Mouse (Mus musculus) kidney, adult 2 months (tissue): ENCODE measurements around the gene Setd6. TPM values are rescaled to one million over a fixed set of nuclear protein-coding genes. Genes with fewer than 3 reads are reported as not detected.

Experiments used
- DNase-seq: peaks from one replicate; pipeline ENCODE4 v3.0.0; 2021
- H3K27ac ChIP-seq: fragments of 200-500 bp; 2 replicates; pipeline ENCODE4 v1.5.1; 2012; ENCODE audit warnings: low read depth, low read length, control low read depth, inconsistent platforms; ENCODE audit not compliant: insufficient read depth
- H3K27me3 ChIP-seq: fragments of 200-500 bp; replicated peaks from 2 replicates; pipeline ENCODE4 v1.6.1; 2012; ENCODE audit warnings: mild to moderate bottlenecking, moderate library complexity, low read length, inconsistent platforms; ENCODE audit not compliant: control insufficient read depth, insufficient read depth
- H3K36me3 ChIP-seq: fragments of 200-500 bp; 2 replicates; pipeline ENCODE4 v1.6.1; 2012; ENCODE audit warnings: mild to moderate bottlenecking, moderate library complexity, low read length, inconsistent platforms; ENCODE audit not compliant: control insufficient read depth, insufficient read depth
- H3K4me1 ChIP-seq: fragments of 200-500 bp; 2 replicates; pipeline ENCODE4 v1.6.1; 2011; ENCODE audit warnings: low read length; ENCODE audit not compliant: control insufficient read depth, insufficient read depth
- H3K4me3 ChIP-seq: fragments of 200-500 bp; 2 replicates; pipeline ENCODE4 v1.5.1; 2011; ENCODE audit warnings: mild to moderate bottlenecking, low read depth, low read length, control low read depth; ENCODE audit not compliant: insufficient read depth
- CTCF ChIP-seq: fragments of 200-500 bp; conservative IDR thresholded peaks from 2 replicates; pipeline ENCODE4 v1.5.1; 2011; ENCODE audit warnings: low read depth, mild to moderate bottlenecking, control low read depth, low read length, moderate library complexity, mixed read lengths; ENCODE audit not compliant: insufficient read depth, insufficient read length
- POLR2A ChIP-seq: fragments of 200-500 bp; IDR thresholded peaks from one replicate; pipeline ENCODE4 v1.6.1; 2011; ENCODE audit warnings: low read depth, low read length, control low read depth
- whole genome bisulfite sequencing: fragments of 180-500 bp; shearing (Covaris S2); methylation state at CpG from one replicate; pipeline ENCODE4 v1.1.7; 2018; 5-methylcytosine and 5-hydroxymethylcytosine counted together
- polyA plus RNA-seq: library from polyadenylated mRNA; depleted of rRNA; stranded (reverse); fragments of >200 nt; gene quantifications from 2 replicates; pipeline ENCODE4 v1.2.3, GENCODE M21; 2012

Setd6 gene
- polyA plus RNA-seq, 1 experiment, result 11.4 TPM

- Histone ChIP-seq H3K4me3 (peak overlapping the region; percentile 38; the same call in 1 of the 2 replicates), H3K27ac (no peak overlapping the region), H3K36me3 (no peaks in the 10 kb centered on the region), H3K27me3 (no peaks in the 10 kb centered on the region), H3K4me1 (no peaks in the 10 kb centered on the region)
- no peak for DNase-seq
- WGBS, result under 1% methylated on average over 59 of the region's 70 CpGs
- TF ChIP-seq CTCF (no peak), POLR2A (no peak)
Measured at GRCm38 (mm10) chr8:95678024-95678611, 37.6 kb upstream of the Setd6 start.

DNA sequence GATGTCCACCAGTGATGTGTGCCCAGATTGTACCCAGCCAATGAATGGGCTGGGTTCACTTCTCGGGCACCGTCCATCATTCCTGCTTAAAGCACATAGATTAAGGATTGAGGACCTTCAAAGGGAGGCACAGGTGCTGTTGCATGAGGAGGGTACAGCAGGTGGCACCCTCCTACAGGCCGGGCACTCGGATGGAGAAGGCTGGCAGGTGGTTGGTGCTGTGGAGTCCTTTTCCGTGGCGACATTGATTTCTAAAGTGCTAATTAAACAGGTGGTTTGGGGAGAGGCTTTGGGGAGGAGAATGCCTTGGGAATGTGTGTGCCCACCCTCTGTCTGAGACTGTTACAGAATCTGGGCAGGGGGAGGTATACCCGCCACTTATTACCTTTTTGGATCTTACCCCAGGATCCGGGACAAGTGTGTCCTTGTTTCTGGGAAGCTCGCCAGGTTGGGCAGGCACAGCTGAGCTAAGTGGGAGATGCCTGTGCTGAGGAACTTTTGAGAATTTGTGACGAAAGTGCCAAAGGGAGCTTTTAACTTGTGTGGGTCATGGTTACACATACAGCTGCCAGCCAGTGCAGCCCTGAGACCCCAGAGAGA, 27.5 kb upstream of the Setd6 start:
- Histone ChIP-seq H3K27me3 (no peaks in the 10 kb centered on the region), H3K4me3 (no peak overlapping the region), H3K36me3 (no peaks in the 10 kb centered on the region), H3K27ac (no peak overlapping the region), H3K4me1 (no peaks in the 10 kb centered on the region)
- no peak for DNase-seq
- WGBS, result 56% methylated on average over 10 of the region's 10 CpGs
- TF ChIP-seq CTCF, result no peak

- no peak for DNase-seq
- WGBS, result 78% methylated on average over 13 of the region's 13 CpGs
- Histone ChIP-seq H3K27ac (no peak overlapping the region), H3K4me3 (no peak overlapping the region), H3K27me3 (no peaks in the 10 kb centered on the region), H3K4me1 (no peaks in the 10 kb centered on the region), H3K36me3 (no peaks in the 10 kb centered on the region)
- TF ChIP-seq POLR2A (no peak), CTCF (no peak)
Measured at GRCm38 (mm10) chr8:95690929-95691541, 24.6 kb upstream of the Setd6 start.

DNA sequence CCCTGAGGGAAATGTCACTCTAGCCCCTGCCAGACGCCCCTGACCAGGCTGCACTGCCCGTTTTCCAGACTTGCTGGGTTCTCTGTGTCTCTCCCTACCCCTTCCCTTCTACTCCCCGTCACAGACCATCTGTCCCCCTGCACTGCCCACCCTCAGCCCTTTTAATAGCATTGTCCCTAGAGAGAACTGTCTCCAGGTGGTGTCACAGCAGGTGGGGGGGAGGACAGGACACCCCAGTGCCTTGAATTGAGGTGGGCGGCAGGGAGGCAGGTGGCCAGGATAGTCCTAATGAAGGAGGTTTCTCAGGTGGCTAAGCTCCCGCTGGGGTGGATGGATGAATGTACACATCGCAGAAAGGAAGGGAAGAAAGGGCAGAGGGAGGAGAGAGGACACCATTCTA, 21.1 kb upstream of the Setd6 start:
- DNase-seq, result no peak
- no peak overlapping the region for H3K4me3 ChIP-seq
- H3K27me3 ChIP-seq, result no peaks in the 10 kb centered on the region
- whole genome bisulfite sequencing, result 32% methylated on average over 6 of the region's 6 CpGs
- no peak overlapping the region for H3K27ac ChIP-seq
- TF ChIP-seq CTCF (no peak), POLR2A (no peak)
- H3K4me1 ChIP-seq, result no peaks in the 10 kb centered on the region
- H3K36me3 ChIP-seq, result no peaks in the 10 kb centered on the region

- 69% methylated on average over 8 of the region's 8 CpGs for WGBS
- no peak overlapping the region for H3K27ac ChIP-seq
- DNase-seq, result no peak
- no peak for TF ChIP-seq POLR2A
- TF ChIP-seq CTCF, result no peak
- H3K4me1 ChIP-seq, result no peaks in the 10 kb centered on the region
- no peaks in the 10 kb centered on the region for H3K27me3 ChIP-seq
- no peak overlapping the region for H3K4me3 ChIP-seq
- H3K36me3 ChIP-seq, result no peaks in the 10 kb centered on the region
Measured at GRCm38 (mm10) chr8:95696661-95697060, 19.0 kb upstream of the Setd6 start.

DNA sequence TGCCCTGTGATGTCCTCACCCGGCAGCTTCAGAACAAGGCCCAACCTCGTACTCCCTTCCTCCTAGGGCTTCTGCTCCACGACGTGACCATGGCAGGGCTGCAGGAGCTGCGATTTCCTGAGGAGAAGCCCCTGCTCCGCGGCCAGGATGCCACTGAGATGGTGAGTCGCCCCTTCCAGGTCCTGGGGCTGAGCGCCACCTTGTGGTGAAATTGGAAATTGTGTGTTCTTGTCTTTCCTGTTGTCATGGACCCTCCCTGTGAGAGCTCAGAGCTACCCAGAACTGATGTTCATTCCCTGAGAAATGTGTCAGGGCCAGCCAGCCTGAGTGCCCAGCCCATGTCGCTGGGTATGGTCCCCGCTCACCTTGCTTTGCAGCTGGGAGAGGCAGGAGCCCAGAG, 18.6 kb upstream of the Setd6 start:
- no peaks in the 10 kb centered on the region for H3K27me3 ChIP-seq
- no peaks in the 10 kb centered on the region for H3K36me3 ChIP-seq
- H3K4me1 ChIP-seq, result no peaks in the 10 kb centered on the region
- H3K27ac ChIP-seq, result no peak overlapping the region
- WGBS, result 1% methylated on average over 11 of the region's 11 CpGs
- H3K4me3 ChIP-seq, result no peak overlapping the region
- peak; percentile 66 for DNase-seq
- no peak for TF ChIP-seq POLR2A
- peak; percentile 85 for TF ChIP-seq CTCF

DNA sequence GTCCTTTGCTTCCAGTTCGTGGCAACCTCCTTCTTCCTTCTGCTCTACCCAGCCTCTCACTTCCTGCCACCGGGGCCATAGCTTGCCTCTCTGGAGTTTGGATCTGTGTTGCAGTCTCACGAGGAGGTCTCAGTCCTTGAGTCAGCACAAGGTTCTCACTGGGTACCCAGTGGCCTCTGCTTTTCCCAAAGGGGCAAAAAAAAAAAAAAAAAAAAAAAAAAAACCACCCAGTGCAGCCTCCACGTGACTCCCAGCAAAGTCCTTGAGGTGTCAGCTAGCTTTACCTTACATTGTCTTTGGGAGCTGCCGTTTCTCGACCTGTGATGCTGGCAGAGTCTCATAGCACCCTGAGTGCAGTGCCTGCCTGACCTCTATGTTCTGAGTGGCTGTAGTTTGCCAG, 17.5 kb upstream of the Setd6 start:
- Histone ChIP-seq H3K4me1 (no peaks in the 10 kb centered on the region), H3K27ac (no peak overlapping the region), H3K27me3 (no peaks in the 10 kb centered on the region), H3K36me3 (no peaks in the 10 kb centered on the region), H3K4me3 (no peak overlapping the region)
- TF ChIP-seq CTCF, result no peak
- no peak for TF ChIP-seq POLR2A
- no peak for DNase-seq
- 27% methylated on average over 6 of the region's 6 CpGs for WGBS
